Mouse (Mus musculus): ENCODE data around the gene Peg3. TPM values are rescaled to one million over a fixed set of nuclear protein-coding genes. Genes with fewer than 3 reads are reported as not detected.

Gene Peg3
- total RNA-seq, 4 experiments from 2014 or later = 161 to 238 (median 189) TPM

GRCm38 (mm10) chr7:6727351-6728121 lies 2.7 kb downstream of the Peg3 start:
- peak; percentile 92 to 94 for DNase-seq (ENCODE audit: low spot score in 2 of 2)

GRCm38 (mm10) chr7:6709396-6709795 lies 20.8 kb downstream of the Peg3 start:
- DNase-seq (ENCODE audit: low spot score in 2 of 2) = no peak

GRCm38 (mm10) chr7:6708451-6709180 lies 21.6 kb downstream of the Peg3 start:
- no peak for DNase-seq (ENCODE audit: low spot score in 2 of 2)

- no peak for DNase-seq (ENCODE audit: low spot score in 2 of 2)
Observed at GRCm38 (mm10) chr7:6707416-6708015, 22.7 kb downstream of the Peg3 start.

- no peak for DNase-seq (ENCODE audit: low spot score in 2 of 2)
Observed at GRCm38 (mm10) chr7:6699230-6699629, 31.0 kb downstream of the Peg3 start.

GRCm38 (mm10) chr7:6696241-6697045 lies 33.8 kb downstream of the Peg3 start, which contains the start of gene Zim1:
Zim1 (minus strand) TSS chr7:6696450.
- DNase-seq (ENCODE audit: low spot score in 2 of 2) = peak; percentile 82 to 92

GRCm38 (mm10) chr7:6685511-6685910 lies 44.7 kb downstream of the Peg3 start:
- DNase-seq (ENCODE audit: low spot score in 2 of 2) = no peak

- no peak for DNase-seq (ENCODE audit: low spot score in 2 of 2)
Observed at GRCm38 (mm10) chr7:6666726-6667125, 63.5 kb downstream of the Peg3 start.

GRCm38 (mm10) chr7:6663430-6663829 lies 66.8 kb downstream of the Peg3 start:
- peak; percentile 8 to 25 for DNase-seq (ENCODE audit: low spot score in 2 of 2)

- DNase-seq (ENCODE audit: low spot score in 2 of 2) = no peak
Observed at GRCm38 (mm10) chr7:6659605-6660004, 70.6 kb downstream of the Peg3 start.

- DNase-seq (ENCODE audit: low spot score in 2 of 2) = no peak
Observed at GRCm38 (mm10) chr7:6658606-6659005, 71.6 kb downstream of the Peg3 start.

Other genes starting within 250 kb of the Peg3 start
- not detected for gene Olfr5, start 243.5 kb downstream of the Peg3 start, total RNA-seq (2022)
- gene Olfr1347, start 230.7 kb downstream of the Peg3 start, total RNA-seq (2022) = not detected
- gene Olfr1348, start 221.7 kb downstream of the Peg3 start, total RNA-seq (2022) = not detected
- gene Olfr1349, start 207.5 kb downstream of the Peg3 start, total RNA-seq (2022) = under 1 TPM in 1 of 4 experiments, not detected in 3; 0.11 TPM
- not detected for gene Olfr1350, start 165.6 kb downstream of the Peg3 start, total RNA-seq (2022)
- 1 to 10 TPM; 4.4 to 8.8 (median 6.5) TPM for gene Zim1, start 34.0 kb downstream of the Peg3 start, total RNA-seq (2022)
- 10 to 100 TPM; 27.6 to 36.3 (median 30.6) TPM for gene Usp29, start 147 bp upstream of the Peg3 start, total RNA-seq (2022)

All from layer of hippocampus, adult 8-10 months (tissue).